Mouse (Mus musculus) spleen, postnatal 4 days (tissue): ENCODE data around the gene Cope.

Experiments used
- DNase-seq, 2 experiments: peaks; one replicate each; pipeline ENCODE4 v3.0.0; 2022; ENCODE audit warnings: low spot score in 2 of 2

Cope gene

GRCm38 (mm10) chr8:70347443-70347842, 45.1 kb downstream of the Cope start:
- DNase-seq: peak in 1 of 2 experiments; percentile 57

- DNase-seq: no peak
Observed at GRCm38 (mm10) chr8:70347860-70348420, 45.6 kb downstream of the Cope start.

- no peak for DNase-seq
Observed at GRCm38 (mm10) chr8:70351035-70351999, 49.0 kb downstream of the Cope start.

GRCm38 (mm10) chr8:70352000-70352384, 49.7 kb downstream of the Cope start:
- no peak for DNase-seq

GRCm38 (mm10) chr8:70352657-70353151, 50.4 kb downstream of the Cope start:
- peak; percentile 71 to 89 for DNase-seq

GRCm38 (mm10) chr8:70353194-70353817, 51.0 kb downstream of the Cope start, which contains the start of gene Upf1:
Upf1 (minus strand) TSS chr8:70353278.
- DNase-seq: peak; percentile 100

GRCm38 (mm10) chr8:70354004-70354403, 51.7 kb downstream of the Cope start:
- DNase-seq: no peak

- peak in 1 of 2 experiments; percentile 58 for DNase-seq
Observed at GRCm38 (mm10) chr8:70356111-70356510, 53.8 kb downstream of the Cope start.

- DNase-seq: peak in 1 of 2 experiments; percentile 59
Observed at GRCm38 (mm10) chr8:70359411-70359810, 57.1 kb downstream of the Cope start.

GRCm38 (mm10) chr8:70360769-70361168, 58.5 kb downstream of the Cope start:
- DNase-seq: peak in 1 of 2 experiments; percentile 71

GRCm38 (mm10) chr8:70361484-70362032, 59.2 kb downstream of the Cope start:
- DNase-seq: peak in 1 of 2 experiments; percentile 56
